Mouse (Mus musculus) erythroblast, embryonic 14.5 days (primary cell): ENCODE measurements around the gene Fgfr2. TPM values are rescaled to one million over a fixed set of nuclear protein-coding genes. Genes with fewer than 3 reads are reported as not detected.

Experiments used
- H3K27me3 ChIP-seq: 2 replicates; pipeline ENCODE4 v1.6.1; 2012; ENCODE audit warnings: inconsistent platforms; ENCODE audit not compliant: control insufficient read depth
- H3K36me3 ChIP-seq: 2 replicates; pipeline ENCODE4 v1.6.1; 2012; ENCODE audit warnings: mild to moderate bottlenecking, inconsistent platforms; ENCODE audit not compliant: control insufficient read depth
- H3K4me1 ChIP-seq: 2 replicates; pipeline ENCODE4 v1.6.1; 2012; ENCODE audit warnings: inconsistent platforms; ENCODE audit not compliant: control insufficient read depth
- H3K4me3 ChIP-seq: replicated peaks from 2 replicates; pipeline ENCODE3; 2012; ENCODE audit warnings: moderate library complexity, mild to moderate bottlenecking, inconsistent platforms
- H3K9me3 ChIP-seq: 2 replicates; pipeline ENCODE4 v1.6.1; 2012; ENCODE audit warnings: low read length, inconsistent platforms, mixed read lengths; ENCODE audit not compliant: control insufficient read depth
- GATA1 ChIP-seq: IDR thresholded peaks from 2 replicates; pipeline ENCODE4 v1.6.1; 2012; ENCODE audit warnings: low read length, inconsistent platforms, mixed read lengths
- TAL1 ChIP-seq: IDR thresholded peaks from 3 replicates; pipeline ENCODE4 v1.6.1; 2012; ENCODE audit warnings: low read length, inconsistent platforms, mixed read lengths
- polyA plus RNA-seq: library from polyadenylated mRNA; stranded (reverse); fragments of >175 nt; gene quantifications from 2 replicates; pipeline ENCODE4 v1.2.3, GENCODE M21; 2012

The Fgfr2 gene
- polyA plus RNA-seq, 1 experiment: not detected

DNA sequence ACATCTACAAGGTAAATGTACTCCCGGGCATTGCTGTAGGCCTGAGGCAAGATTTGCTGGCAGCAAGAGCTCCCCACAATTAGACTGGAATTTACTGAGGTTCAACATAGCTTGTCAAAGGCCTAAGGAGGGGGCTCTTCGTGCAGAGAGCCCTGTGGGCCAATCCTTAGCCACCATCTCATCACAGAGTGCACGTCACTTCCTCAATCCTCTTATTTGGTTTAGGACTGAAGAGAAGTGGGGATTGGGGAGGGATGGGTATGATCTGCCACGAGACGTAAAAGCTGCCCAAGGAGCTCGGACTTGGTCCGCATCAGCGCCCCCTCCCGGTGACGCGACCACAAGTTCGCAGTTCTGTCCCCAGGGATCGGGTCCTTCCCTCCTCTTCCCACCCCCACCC, 547.5 kb downstream of the Fgfr2 start:
- TF ChIP-seq TAL1: no peak
- TF ChIP-seq GATA1: no peak
- Histone ChIP-seq H3K4me1 (peaks cover 55% of the 10 kb centered on the region), H3K27me3 (peaks cover 16% of the 10 kb centered on the region; the same call in 1 of the 2 replicates), H3K4me3 (peak overlapping the region; percentile 94), H3K9me3 (no peaks in the 10 kb centered on the region), H3K36me3 (peaks cover 6% of the 10 kb centered on the region)

DNA sequence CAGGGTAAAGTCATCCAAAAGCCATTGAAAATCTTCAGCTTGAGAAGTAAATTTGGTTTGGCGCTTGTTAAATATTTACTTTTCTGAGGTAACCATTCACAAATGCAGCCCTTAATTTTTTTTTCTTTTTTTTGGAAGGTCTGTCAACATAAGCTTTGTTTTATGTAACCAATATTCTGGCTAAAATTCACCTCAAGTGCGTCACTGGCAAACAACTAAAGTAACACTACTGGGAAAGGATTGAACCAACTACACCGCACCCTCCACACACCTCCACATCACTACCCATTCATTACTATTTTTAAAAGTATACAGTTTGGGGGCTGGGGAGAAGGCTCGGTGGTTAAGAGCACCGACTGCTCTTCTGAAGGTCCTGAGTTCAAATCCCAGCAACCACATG, 548.5 kb downstream of the Fgfr2 start:
- TF ChIP-seq TAL1: no peak
- no peak for TF ChIP-seq GATA1
- peak overlapping the region; percentile 14 for H3K4me3 ChIP-seq
- H3K27me3 ChIP-seq: peaks cover 8% of the 10 kb centered on the region; the same call in 1 of the 2 replicates
- H3K4me1 ChIP-seq: peaks cover 65% of the 10 kb centered on the region
- H3K36me3 ChIP-seq: peaks cover 14% of the 10 kb centered on the region
- H3K9me3 ChIP-seq: no peaks in the 10 kb centered on the region

- H3K4me3 ChIP-seq: no peak overlapping the region
These were observed 549.9 kb downstream of the Fgfr2 start for GRCm38 (mm10) chr7:132573205-132573604.

DNA sequence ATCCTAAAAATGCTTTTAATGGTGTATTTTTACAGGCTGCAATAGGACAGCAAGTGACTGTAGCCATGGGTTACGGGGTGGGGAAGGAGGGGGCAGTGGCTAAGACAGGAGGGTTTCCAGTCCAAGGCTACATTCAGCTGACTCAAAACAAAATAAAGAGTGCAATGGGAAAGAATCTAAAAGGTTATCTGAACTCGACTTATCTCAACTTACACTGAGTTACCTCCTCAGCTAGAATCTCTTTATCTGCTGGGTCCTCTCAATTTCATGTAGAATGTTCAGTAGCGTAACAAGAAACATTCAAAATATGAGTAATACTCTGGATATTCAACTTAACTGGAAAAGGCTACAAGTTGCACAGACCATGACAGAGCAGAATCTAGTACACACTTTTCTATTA, 550.4 kb downstream of the Fgfr2 start:
- peak overlapping the region; percentile 22 for H3K4me3 ChIP-seq

More at GRCm38 (mm10) chr7:132573205-132573604, 549.9 kb downstream of the Fgfr2 start:
- Histone ChIP-seq H3K9me3 (no peaks in the 10 kb centered on the region), H3K4me1 (peaks cover 76% of the 10 kb centered on the region), H3K36me3 (peaks cover 29% of the 10 kb centered on the region), H3K27me3 (no peaks in the 10 kb centered on the region; the same call in 1 of the 2 replicates)
- no peak for TF ChIP-seq TAL1
- TF ChIP-seq GATA1: no peak

GRCm38 (mm10) chr7:132571481-132571880, 551.7 kb downstream of the Fgfr2 start:
- Histone ChIP-seq H3K9me3 (no peaks in the 10 kb centered on the region), H3K27me3 (no peaks in the 10 kb centered on the region; the same call in 1 of the 2 replicates), H3K4me1 (peaks cover 66% of the 10 kb centered on the region), H3K36me3 (peaks cover 46% of the 10 kb centered on the region), H3K4me3 (no peak overlapping the region)
- TF ChIP-seq TAL1: no peak
- no peak for TF ChIP-seq GATA1

More for the DNA sequence above, 550.4 kb downstream of the Fgfr2 start:
- Histone ChIP-seq H3K9me3 (no peaks in the 10 kb centered on the region), H3K4me1 (peaks cover 76% of the 10 kb centered on the region), H3K36me3 (peaks cover 33% of the 10 kb centered on the region), H3K27me3 (no peaks in the 10 kb centered on the region; the same call in 1 of the 2 replicates)
- TF ChIP-seq TAL1 (no peak), GATA1 (no peak)

DNA sequence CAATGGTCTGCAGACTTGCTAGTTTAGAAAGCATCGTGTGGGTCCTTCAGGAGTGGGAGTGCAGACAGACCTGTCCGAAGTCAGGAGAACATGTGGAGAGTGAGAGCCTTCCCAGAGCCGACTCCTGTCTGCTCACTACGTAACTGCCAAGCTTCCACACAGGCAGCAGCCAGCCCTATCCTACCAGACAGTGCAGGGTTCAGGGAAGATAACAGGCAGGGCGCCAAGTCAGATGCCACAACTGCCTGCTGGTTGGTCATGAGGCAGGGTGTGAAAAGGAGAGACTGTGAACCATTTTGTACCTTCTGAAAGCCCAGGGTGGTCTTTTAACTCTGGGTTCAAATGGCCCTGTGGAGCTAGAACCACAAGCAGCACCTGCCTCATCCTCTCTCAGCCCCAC, 553.1 kb downstream of the Fgfr2 start:
- Histone ChIP-seq H3K4me1 (peaks cover 58% of the 10 kb centered on the region), H3K4me3 (peak overlapping the region; percentile 11), H3K27me3 (no peaks in the 10 kb centered on the region; the same call in 1 of the 2 replicates), H3K9me3 (no peaks in the 10 kb centered on the region), H3K36me3 (peaks cover 55% of the 10 kb centered on the region)
- TF ChIP-seq GATA1 (0 out of 2 replicates have a peak, but pooled peaks have one; percentile 9), TAL1 (no peak)

DNA sequence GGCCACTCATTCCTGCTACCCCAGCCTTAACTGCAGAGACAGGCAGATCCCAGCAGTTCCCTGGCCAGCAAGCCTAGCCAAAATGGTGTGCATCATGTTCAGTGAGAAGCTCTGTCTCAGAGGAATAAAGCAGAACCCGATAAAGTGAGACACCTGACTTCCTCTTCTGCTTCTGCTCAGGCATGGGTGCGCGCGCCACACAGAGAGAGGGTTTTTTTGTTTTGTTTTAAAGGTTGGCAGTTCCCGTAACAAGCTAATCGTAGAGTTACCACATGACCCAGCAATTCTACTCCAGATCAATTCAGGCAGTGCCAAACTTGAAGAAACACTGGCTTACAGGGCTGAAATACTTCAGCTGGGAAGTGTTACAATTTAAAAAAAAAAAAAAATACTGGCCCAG, 554.3 kb downstream of the Fgfr2 start:
- peaks cover 48% of the 10 kb centered on the region for H3K4me1 ChIP-seq
- H3K4me3 ChIP-seq: no peak overlapping the region
- H3K36me3 ChIP-seq: peaks cover 65% of the 10 kb centered on the region
- H3K27me3 ChIP-seq: no peaks in the 10 kb centered on the region; the same call in 1 of the 2 replicates
- H3K9me3 ChIP-seq: no peaks in the 10 kb centered on the region
- TF ChIP-seq GATA1 (no peak), TAL1 (no peak)

- Histone ChIP-seq H3K36me3 (peaks cover 92% of the 10 kb centered on the region), H3K9me3 (no peaks in the 10 kb centered on the region), H3K4me3 (no peak overlapping the region), H3K4me1 (peaks cover 22% of the 10 kb centered on the region), H3K27me3 (no peaks in the 10 kb centered on the region; the same call in 1 of the 2 replicates)
- TF ChIP-seq TAL1: no peak
- no peak for TF ChIP-seq GATA1
These were observed 557.3 kb downstream of the Fgfr2 start for GRCm38 (mm10) chr7:132565831-132566230.

DNA sequence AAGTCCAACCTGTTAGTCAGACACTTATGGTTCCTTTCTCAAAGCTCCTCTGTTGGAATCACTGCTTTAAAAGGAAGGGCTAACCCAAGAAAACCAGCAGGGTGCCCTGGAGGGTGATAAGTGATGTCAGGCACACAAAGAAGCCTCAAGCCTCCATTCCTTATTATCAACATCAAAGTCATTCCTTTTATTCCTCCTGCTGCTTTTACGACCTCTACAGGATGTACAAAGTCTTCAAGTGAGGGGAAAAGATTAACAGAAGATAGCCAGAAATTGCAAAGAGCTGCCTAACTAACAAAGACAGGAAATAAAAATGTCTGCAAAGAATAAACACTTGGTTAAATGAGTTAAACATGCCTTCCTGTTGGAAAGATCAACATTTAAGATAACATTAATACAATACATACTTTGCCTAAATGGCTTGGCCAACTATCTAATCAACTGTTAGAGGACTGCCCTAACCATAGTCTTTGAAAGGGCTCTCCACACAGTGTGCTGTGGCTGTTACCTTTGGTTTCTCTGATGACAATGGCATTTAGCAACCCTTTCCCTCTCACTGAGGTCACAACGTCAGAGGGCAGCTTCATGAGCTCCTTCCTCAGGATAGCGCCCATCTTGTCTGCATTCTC, 563.9 kb downstream of the Fgfr2 start:
- H3K4me3 ChIP-seq: no peak overlapping the region
- no peaks in the 10 kb centered on the region for H3K9me3 ChIP-seq
- H3K27me3 ChIP-seq: no peaks in the 10 kb centered on the region
- peaks cover 83% of the 10 kb centered on the region for H3K36me3 ChIP-seq
- H3K4me1 ChIP-seq: peaks cover 18% of the 10 kb centered on the region
- TF ChIP-seq TAL1: no peak
- peak; percentile 74 for TF ChIP-seq GATA1
